Mouse (Mus musculus): ENCODE data around the gene D10Jhu81e. TPM values are rescaled to one million over a fixed set of nuclear protein-coding genes. Genes with fewer than 3 reads are reported as not detected.
A peak's percentile ranks its signal among the peaks of the same experiment; 100 is the strongest.

Gene D10Jhu81e
- polyA plus RNA-seq, 1 experiment = 73.6 TPM

DNA sequence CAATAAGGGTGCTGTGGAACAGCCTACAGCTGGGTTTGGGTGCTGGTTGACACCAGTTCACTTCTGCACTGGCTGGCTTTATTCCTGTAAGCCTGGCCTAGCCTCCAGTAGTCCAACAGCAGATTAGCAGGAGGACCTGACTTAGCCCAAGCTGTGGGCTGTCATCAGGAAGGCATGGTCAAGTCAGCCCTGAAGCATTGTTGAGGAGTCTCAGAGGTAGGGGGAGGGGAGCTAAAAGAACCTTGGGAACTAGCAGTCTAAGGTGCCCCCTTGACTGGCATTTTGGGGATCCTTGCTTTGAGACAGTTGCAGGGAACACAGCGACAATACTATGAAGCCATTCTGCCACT lies 29.4 kb downstream of the D10Jhu81e start:
- TF ChIP-seq E2F4 (IDR thresholded peaks at IDR 0.05; ENCODE audit: insufficient read depth) = no peak
- no peak for TF ChIP-seq SRF (IDR thresholded peaks at IDR 0.05; ENCODE audit: control insufficient read depth, insufficient read length, low read depth)
- no peak for TF ChIP-seq CEBPB (IDR thresholded peaks at IDR 0.05; ENCODE audit: insufficient read depth, poor library complexity, severe bottlenecking)
- TF ChIP-seq POLR2A (IDR thresholded peaks at IDR 0.05; ENCODE audit: insufficient read length, low read depth) = no peak
- no peak for TF ChIP-seq TCF3 (IDR thresholded peaks at IDR 0.05; ENCODE audit: insufficient read length, low read depth)
- no peak for TF ChIP-seq POLR2AphosphoS2 (IDR thresholded peaks at IDR 0.05; ENCODE audit: insufficient read length, low read depth)
- TF ChIP-seq TCF12 (IDR thresholded peaks at IDR 0.05; ENCODE audit: insufficient read depth, poor library complexity, severe bottlenecking) = no peak
- no peak for TF ChIP-seq MAX (IDR thresholded peaks at IDR 0.05; ENCODE audit: low read depth)
- no peak for TF ChIP-seq MYOD1 (IDR thresholded peaks at IDR 0.05; ENCODE audit: control insufficient read depth in 1 of 3, insufficient read length in 2 of 3, low read depth in 2 of 3)
- Histone ChIP-seq H3K4me3 (no peak overlapping the region), H3K36me3 (ENCODE audit: control insufficient read depth, insufficient read depth) (no peaks in the 10 kb centered on the region), H3ac (ENCODE audit: control insufficient read depth, insufficient read length) (no peak overlapping the region), H3K79me2 (ENCODE audit: control insufficient read depth, insufficient read depth) (no peaks in the 10 kb centered on the region), H3K4me2 (ENCODE audit: low read depth) (no peak overlapping the region), H3K27me3 (ENCODE audit: control insufficient read depth, insufficient read depth, insufficient read length) (peaks cover 12% of the 10 kb centered on the region)

DNA sequence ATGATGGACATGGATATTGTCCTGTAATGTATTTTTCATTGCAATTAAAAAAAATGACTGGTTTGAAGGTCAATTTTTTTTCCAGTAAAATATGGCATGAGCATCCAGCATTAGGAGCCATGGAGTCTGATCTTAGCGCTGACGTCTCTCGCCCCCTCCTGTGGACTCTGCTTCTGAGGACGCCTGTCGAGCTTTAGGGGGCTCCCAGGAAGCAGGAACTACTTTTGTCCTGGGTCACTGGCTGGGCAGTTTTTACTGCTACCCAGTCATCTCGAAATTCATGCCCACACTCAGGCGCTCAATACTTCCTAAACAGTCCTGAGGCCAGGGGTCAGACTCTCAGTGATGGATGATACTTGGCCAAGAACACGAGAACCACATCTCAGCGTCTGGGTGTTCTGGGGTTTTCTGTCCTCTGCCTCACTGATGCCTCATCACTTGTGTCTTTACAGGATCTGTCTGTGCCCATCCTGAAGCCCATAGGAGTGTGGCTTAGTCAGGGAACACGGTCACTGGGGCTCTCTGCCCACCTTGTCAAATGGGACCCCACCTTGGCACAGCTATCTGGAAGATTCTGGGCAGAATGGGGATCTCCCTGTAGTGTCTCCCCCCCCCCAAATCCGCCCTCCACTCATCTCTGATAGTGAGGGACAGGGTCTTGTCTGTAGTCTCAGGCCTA lies 29.9 kb downstream of the D10Jhu81e start:
- Histone ChIP-seq H3K4me3 (no peak overlapping the region), H3K27me3 (ENCODE audit: control insufficient read depth, insufficient read depth, insufficient read length) (peaks cover 9% of the 10 kb centered on the region), H3K79me2 (ENCODE audit: control insufficient read depth, insufficient read depth) (no peaks in the 10 kb centered on the region), H3K36me3 (ENCODE audit: control insufficient read depth, insufficient read depth) (no peaks in the 10 kb centered on the region), H3K4me2 (ENCODE audit: low read depth) (no peak overlapping the region), H3ac (ENCODE audit: control insufficient read depth, insufficient read length) (no peak overlapping the region)
- TF ChIP-seq E2F4 (IDR thresholded peaks at IDR 0.05; ENCODE audit: insufficient read depth) = no peak
- no peak for TF ChIP-seq USF1 (IDR thresholded peaks at IDR 0.05; ENCODE audit: low read depth)
- no peak for TF ChIP-seq POLR2A (IDR thresholded peaks at IDR 0.05; ENCODE audit: insufficient read length, low read depth)
- TF ChIP-seq SRF (IDR thresholded peaks at IDR 0.05; ENCODE audit: control insufficient read depth, insufficient read length, low read depth) = no peak
- no peak for TF ChIP-seq CEBPB (IDR thresholded peaks at IDR 0.05; ENCODE audit: insufficient read depth, poor library complexity, severe bottlenecking)
- no peak for TF ChIP-seq REST (IDR thresholded peaks at IDR 0.05; ENCODE audit: insufficient read depth, insufficient read length)
- TF ChIP-seq MYOD1 (IDR thresholded peaks at IDR 0.05; ENCODE audit: control insufficient read depth in 1 of 3, insufficient read length in 2 of 3, low read depth in 2 of 3) = no peak
- TF ChIP-seq MAX (IDR thresholded peaks at IDR 0.05; ENCODE audit: low read depth) = no peak
- no peak for TF ChIP-seq POLR2AphosphoS2 (IDR thresholded peaks at IDR 0.05; ENCODE audit: insufficient read length, low read depth)
- no peak for TF ChIP-seq TCF3 (IDR thresholded peaks at IDR 0.05; ENCODE audit: insufficient read length, low read depth)
- TF ChIP-seq TCF12 (IDR thresholded peaks at IDR 0.05; ENCODE audit: insufficient read depth, poor library complexity, severe bottlenecking) = no peak
- TF ChIP-seq MYOG (IDR thresholded peaks at IDR 0.05; ENCODE audit: control insufficient read depth in 1 of 3, insufficient read depth in 1 of 3, insufficient read length in 2 of 3, low read depth in 2 of 3) = no peak

DNA sequence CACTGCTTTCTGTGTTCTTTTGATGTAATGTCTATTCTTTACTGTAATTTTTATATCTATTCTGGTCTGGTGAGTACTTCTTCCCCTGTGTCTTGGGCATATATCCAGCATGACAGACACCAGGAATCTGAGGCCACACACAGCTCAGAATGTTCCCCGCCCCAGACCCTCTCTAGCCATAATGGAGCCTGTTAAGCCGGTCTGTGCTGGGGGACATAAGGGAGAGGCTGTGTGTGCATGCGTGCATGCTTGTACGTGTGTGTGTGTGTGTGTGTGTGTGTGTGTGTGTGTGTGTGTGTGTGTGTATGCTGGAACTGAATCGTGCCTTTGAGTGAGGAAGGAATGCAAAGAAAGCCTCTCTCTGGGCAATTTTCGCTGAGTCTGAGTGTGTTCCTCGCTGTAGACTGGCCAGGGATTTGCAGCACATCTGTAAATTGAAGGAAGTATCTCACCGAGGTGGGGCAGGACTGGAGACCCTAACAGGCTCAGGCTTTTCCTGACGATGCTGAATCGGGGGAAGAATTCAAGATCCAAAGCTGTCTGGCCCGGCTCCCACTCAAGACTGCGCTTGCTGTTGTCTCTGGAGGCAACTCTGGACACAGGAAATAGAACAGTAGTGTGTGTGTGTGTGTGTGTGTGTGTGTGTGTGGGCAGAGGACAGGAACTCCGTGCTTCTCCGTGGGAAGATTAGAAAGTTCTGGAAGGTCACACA lies 30.6 kb downstream of the D10Jhu81e start:
- Histone ChIP-seq H3K79me2 (ENCODE audit: control insufficient read depth, insufficient read depth) (no peaks in the 10 kb centered on the region), H3K27me3 (ENCODE audit: control insufficient read depth, insufficient read depth, insufficient read length) (peaks cover 2% of the 10 kb centered on the region), H3K36me3 (ENCODE audit: control insufficient read depth, insufficient read depth) (no peaks in the 10 kb centered on the region), H3K4me2 (ENCODE audit: low read depth) (no peak overlapping the region), H3K4me3 (no peak overlapping the region), H3ac (ENCODE audit: control insufficient read depth, insufficient read length) (no peak overlapping the region)
- TF ChIP-seq REST (IDR thresholded peaks at IDR 0.05; ENCODE audit: insufficient read depth, insufficient read length) (no peak), MYOD1 (IDR thresholded peaks at IDR 0.05; ENCODE audit: control insufficient read depth in 1 of 3, insufficient read length in 2 of 3, low read depth in 2 of 3) (no peak)

DNA sequence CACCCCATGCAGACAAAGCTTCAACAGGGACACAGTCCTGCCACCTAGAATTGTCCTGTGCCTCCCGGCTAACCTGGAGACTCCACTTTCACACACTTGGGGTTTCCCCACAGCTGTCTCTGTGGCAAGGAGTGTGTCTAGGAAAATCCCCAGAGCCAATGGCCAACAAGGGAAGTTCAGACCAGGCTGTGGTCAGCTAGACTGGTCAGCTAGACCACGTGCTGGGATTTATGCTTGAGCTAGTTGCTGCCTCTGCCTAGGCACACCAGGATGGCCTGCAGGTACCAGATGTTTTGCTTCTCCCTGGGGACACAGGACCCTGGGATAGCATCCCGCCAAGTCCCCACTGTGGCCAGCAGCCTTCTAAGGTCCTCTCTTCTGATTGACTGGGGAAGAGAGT lies 32.4 kb downstream of the D10Jhu81e start:
- H3K4me2 ChIP-seq (ENCODE audit: low read depth) = no peak overlapping the region
- no peaks in the 10 kb centered on the region for H3K79me2 ChIP-seq (ENCODE audit: control insufficient read depth, insufficient read depth)
- H3K27me3 ChIP-seq (ENCODE audit: control insufficient read depth, insufficient read depth, insufficient read length) = no peaks in the 10 kb centered on the region
- no peak overlapping the region for H3K4me3 ChIP-seq
- TF ChIP-seq MYOG (IDR thresholded peaks at IDR 0.05; ENCODE audit: control insufficient read depth in 1 of 3, insufficient read depth in 1 of 3, insufficient read length in 2 of 3, low read depth in 2 of 3) (peak in 1 of 3 experiments; percentile 45), USF1 (IDR thresholded peaks at IDR 0.05; ENCODE audit: low read depth) (peak; percentile 43), CEBPB (IDR thresholded peaks at IDR 0.05; ENCODE audit: insufficient read depth, poor library complexity, severe bottlenecking) (no peak)
- no peaks in the 10 kb centered on the region for H3K36me3 ChIP-seq (ENCODE audit: control insufficient read depth, insufficient read depth)
- H3ac ChIP-seq (ENCODE audit: control insufficient read depth, insufficient read length) = no peak overlapping the region

DNA sequence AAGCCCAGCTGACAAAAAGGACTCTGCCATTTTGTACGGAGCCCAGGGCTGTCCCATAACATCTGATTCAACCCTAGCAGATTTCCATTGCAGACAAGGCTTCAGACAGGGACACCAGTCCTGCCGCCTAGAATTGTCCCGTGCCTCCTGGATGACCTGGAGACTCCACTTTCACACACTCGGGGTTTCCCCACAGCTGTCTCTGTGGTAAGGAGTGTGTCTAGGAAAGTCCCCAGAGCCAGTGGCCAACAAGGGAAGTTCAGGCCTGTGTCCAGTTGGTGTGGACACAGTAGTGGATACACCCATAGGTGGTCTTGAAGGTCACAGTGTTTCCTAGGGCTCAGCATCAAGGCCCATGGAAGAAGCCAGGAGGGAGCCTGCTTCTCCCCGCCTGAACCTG lies 33.6 kb downstream of the D10Jhu81e start:
- Histone ChIP-seq H3K79me2 (ENCODE audit: control insufficient read depth, insufficient read depth) (no peaks in the 10 kb centered on the region), H3K27me3 (ENCODE audit: control insufficient read depth, insufficient read depth, insufficient read length) (no peaks in the 10 kb centered on the region), H3ac (ENCODE audit: control insufficient read depth, insufficient read length) (no peak overlapping the region), H3K36me3 (ENCODE audit: control insufficient read depth, insufficient read depth) (no peaks in the 10 kb centered on the region), H3K4me2 (ENCODE audit: low read depth) (no peak overlapping the region), H3K4me3 (no peak overlapping the region)
- TF ChIP-seq MYOG (IDR thresholded peaks at IDR 0.05; ENCODE audit: control insufficient read depth in 1 of 3, insufficient read depth in 1 of 3, insufficient read length in 2 of 3, low read depth in 2 of 3) (peak in 1 of 3 experiments; percentile 73), POLR2AphosphoS2 (IDR thresholded peaks at IDR 0.05; ENCODE audit: insufficient read length, low read depth) (no peak)
